Mouse (Mus musculus) gonadal fat pad, adult 2 months (tissue): ENCODE results near the gene Chchd4. TPM values are rescaled to one million over a fixed set of nuclear protein-coding genes. Genes with fewer than 3 reads are reported as not detected.
A peak's percentile ranks its signal among the peaks of the same experiment; 100 is the strongest.

Source experiments
- DNase-seq: peaks from one replicate; pipeline ENCODE4 v3.0.0-alpha.2; 2012; ENCODE audit warnings: low read depth
- polyA plus RNA-seq: library from polyadenylated mRNA; depleted of rRNA; stranded (reverse); fragments of >200 nt; gene quantifications from 2 replicates; pipeline ENCODE4 v1.2.3, GENCODE M21; 2012; rRNA removed

Gene Chchd4
- polyA plus RNA-seq: 5.8 and 6.0 TPM in 2 replicates

DNA sequence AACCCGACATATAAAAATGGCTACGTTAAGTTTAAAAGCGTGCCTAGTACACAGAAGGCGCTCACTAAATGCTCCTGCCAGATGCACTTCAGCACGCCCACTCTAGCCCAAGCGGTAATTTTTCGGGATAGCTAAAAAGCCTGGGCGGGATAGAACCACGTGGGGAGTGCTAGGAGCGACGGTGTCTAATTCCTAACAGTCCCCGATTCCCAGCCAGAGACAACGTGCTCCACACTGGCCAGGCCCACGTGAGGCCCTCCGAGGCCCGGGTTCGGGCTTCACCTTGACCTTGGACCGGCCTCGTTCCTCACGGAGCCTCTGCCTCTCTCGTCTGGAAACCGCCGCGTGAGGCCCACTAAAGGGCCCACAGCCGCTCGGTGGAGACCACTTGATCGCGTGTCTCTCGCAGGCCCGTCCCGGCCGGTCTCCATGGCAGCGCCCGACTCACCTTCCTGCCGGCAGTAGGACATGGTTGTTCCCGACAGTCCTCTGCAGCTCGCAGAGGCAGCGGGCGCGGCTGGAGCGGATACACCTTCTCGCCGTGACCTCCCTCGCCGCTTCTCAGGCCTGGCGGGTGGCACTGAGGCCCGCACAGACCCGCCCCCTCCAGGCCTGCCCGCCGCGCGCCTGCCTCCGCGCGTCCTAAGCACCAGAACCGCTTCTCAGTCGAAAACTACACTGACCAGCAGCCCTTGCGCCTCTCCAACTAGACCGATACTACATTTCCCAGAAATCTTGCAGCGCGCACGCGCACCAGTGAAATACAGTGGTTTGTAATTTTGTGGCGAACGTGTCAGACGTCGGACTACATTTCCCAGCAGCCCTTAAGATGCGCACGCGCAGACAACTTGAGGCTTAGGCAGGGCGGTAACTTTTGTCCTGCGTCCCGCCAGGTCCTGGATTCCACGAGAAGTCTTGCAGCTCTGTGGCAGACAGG, at the start of gene Chchd4, which contains the start of gene Tmem43:
TSS of gene Chchd4 (minus strand) at position 679 of the 937 bp plus-strand sequence.
TSS of gene Tmem43 (plus strand) at position 836 of the 937 bp plus-strand sequence.
- DNase-seq: peak; percentile 92

GRCm38 (mm10) chr6:91522816-91523215, 49.5 kb upstream of the Chchd4 start:
- no peak for DNase-seq

- no peak for DNase-seq
These were observed 45.2 kb upstream of the Chchd4 start for GRCm38 (mm10) chr6:91518454-91519020.

DNA sequence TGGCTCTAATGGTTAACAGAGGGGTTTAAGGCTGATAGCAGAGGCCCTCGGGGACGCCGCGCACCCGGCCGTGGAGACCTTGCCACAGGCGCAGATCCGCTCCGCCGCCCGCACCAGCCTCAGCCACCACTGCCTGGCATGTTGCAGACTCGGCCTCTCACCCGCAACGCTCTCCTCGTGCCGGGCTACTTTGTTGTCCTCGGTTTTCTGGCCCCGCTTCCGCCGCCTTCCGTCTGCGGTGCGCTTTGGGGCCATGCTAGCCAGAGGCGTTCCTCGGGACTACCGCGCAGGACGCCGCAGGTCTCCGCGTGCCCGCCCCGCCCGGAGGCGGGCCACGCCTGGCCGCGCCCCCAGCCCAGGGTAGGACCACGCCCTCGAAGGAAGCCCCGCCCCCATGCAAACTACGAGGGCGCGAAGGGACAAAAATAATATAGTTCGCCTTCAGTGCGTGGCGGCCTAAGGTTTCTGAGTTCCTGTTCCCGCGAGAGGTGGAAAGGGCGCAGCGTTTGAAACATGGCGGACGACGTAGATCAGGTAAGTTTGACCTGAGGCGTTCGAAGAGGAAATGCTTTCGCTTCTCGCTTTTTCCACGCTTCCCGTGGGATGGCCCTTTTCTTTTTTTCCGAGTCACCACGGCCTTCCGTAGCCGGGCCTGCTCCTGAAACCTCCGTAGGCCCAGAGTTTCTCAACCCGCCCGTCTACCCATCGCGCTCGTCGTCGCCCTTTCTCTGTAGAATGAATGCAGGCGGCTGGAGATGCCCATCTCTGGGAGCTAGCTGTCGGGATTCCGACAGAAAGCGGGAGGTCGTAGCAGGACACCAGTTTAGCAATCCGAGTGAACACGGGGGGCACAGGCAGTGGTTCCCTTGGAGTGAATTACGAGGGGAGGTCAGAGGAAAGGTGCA, 42.5 kb upstream of the Chchd4 start, which contains the start of the genes Xpc and Lsm3:
TSS of gene Xpc (minus strand) at position 344 of the 905 bp plus-strand sequence.
TSS of gene Lsm3 (plus strand) at position 384 of the 905 bp plus-strand sequence.
- peak; percentile 75 for DNase-seq

DNA sequence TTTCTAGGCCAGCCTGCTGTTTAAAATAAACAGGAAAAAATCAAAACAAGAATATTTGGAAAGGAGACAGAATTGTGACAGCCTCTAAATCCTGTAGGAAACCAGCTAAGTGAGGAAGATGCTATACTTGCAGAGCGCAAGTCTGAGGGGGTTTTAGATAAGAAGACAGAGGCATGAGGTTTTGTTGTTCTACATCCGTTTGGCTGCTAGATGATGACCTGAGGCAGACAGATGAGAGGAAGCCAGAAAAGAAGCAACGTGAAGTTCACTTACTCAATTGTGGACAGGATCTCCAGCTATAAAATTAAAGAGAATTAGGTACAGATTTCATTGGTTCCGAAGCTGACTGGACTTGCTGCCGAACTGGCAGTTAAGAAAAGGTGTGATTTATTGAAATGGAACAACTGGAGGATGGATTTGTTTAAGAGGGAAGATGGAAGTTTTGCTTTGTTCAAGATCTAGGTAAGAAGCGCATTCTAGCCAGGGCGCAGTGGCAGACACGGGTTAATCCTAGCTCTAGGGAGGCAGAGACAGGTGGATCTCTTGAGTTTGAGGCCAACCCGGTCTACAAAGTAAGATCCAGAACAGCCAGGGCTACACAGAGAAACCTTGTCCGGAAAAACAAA, 41.5 kb upstream of the Chchd4 start:
- no peak for DNase-seq

DNA sequence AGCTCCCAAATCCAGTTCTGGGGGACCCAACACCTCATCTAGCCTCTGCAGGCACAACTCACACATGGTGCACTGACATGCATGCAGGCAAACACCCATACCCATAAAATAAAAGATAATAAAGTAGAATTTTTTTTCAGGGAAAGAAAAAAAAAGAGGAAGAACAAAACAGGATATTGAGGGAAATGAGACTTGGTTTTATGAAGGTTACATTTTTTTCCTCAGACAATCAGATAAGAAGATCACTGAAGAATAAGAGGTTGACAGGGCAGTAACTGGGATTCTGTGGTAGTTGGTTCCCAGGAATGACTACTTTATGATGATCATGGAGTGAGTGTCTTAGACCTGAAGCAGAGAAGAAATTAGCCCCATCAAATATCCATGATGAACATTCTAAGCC, 40.8 kb upstream of the Chchd4 start:
- no peak for DNase-seq

GRCm38 (mm10) chr6:91510211-91510610, 36.9 kb upstream of the Chchd4 start:
- no peak for DNase-seq

DNA sequence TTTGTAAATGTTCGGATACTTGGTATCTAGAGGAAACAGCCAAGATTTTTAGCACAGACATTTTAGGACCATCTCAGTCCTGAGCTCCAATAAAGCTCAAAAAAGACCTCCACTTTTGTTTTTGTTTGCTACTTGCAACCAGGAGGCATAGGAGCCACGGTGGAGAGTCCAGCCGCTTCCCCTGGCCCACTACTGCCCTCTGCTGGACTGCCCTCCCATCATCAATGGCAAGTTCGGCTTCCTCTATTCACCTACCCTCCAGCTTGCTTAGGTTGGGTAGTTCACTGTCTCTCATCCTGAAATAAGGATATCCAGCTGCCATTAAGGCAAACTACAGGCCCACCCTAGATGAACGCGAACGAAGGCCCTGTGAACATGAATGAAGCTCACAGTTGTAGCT, 36.0 kb upstream of the Chchd4 start:
- DNase-seq: no peak

- no peak for DNase-seq
These were observed 34.7 kb upstream of the Chchd4 start for GRCm38 (mm10) chr6:91508041-91508440.

DNA sequence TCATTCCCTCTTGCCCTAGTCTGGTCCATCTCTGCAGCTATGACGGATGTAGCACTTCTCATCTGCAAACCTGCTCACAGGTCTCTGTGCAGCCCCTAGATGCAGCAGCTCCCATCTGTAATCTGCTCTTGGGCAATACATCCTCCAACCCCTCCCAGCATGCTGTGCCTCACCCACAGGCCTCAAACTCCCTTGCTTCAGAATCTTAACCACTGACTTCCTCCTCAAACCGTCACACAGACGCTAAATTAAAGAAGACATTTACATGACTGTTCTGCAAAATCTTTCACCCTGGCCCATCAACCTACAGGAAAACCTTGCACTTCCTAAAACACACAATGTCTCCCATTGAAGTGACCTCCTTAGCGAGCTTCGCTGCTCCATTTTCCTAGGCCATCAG, 32.7 kb upstream of the Chchd4 start:
- DNase-seq: no peak

- no peak for DNase-seq
These were observed 30.0 kb upstream of the Chchd4 start for GRCm38 (mm10) chr6:91503302-91503701.

- DNase-seq: no peak
These were observed 21.2 kb upstream of the Chchd4 start for GRCm38 (mm10) chr6:91494526-91494925.

DNA sequence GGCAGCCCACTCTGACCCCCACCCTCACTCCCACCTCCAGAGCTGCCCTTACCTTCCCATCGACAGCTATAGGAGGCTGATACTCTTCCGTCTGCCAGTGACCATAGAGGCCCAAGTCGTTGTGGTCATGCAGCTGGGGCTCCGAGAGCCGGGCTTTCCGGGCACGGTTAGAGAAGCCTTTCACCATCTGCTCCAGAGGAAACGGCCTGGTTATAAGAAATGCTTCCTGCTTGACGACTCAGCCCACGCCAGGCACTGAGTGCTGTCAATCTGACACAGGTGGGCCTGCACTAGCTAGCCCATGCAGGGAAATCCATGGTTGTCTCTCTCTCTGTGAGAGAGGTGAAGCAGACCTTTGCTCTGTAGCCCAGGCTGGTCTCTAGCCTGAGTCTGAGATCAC, 19.7 kb upstream of the Chchd4 start:
- no peak for DNase-seq

- no peak for DNase-seq
These were observed 17.7 kb upstream of the Chchd4 start for GRCm38 (mm10) chr6:91491004-91491403.

DNA sequence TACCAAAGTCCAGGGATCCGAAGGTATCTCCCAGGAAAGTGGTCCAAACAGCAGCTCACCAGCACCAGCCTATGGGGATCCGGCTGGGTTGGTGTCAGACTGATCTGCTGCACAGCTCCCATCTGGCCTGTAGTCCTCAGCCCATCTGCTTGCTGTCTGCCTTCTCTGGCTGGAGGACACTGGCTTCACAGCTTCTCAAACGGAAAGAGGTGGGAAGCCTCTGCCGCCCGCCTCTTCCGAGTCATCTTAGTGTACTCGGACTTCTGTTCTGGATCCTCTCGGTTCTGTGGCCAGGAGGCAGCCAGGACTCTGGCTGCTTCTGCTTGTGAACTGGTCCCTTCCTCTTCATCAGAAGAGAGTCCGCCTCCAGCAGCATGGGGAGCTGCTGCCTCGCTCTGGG, 16.5 kb upstream of the Chchd4 start:
- DNase-seq: no peak

- no peak for DNase-seq
These were observed 15.3 kb upstream of the Chchd4 start for GRCm38 (mm10) chr6:91488496-91489212.

DNA sequence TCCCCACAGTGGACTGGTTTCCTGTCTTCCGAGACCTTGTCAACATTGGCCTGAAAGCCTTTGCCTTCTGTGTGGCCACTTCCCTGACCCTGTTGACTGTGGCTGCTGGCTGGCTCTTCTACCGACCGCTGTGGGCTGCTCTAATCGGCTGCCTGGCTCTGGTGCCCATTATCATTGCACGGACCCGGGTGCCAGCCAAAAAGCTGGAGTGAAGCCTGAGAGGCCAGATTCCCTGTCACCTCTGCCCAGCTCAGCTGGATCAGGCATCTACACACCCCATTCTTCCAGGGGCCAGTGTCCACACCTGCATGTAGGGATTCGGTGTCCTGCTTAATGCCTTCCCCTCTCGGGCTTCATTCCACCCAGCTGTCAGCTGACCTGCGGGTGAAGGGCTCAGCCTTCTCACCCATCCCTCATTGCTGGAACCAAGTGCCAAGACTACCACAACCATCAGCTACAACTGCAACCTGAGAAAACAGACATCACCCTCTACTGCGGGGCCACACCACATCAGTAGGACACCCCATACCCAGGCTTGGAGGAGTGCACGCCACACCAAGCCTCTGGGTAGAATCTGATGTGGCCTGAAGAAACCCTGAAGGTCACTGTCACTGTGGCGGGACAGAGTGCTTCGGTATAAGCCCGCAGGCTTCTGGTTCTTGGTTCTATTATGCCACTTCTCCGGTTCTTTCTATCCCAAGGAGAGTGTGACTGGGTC, 13.5 kb upstream of the Chchd4 start:
- no peak for DNase-seq

GRCm38 (mm10) chr6:91483371-91483770, 10.0 kb upstream of the Chchd4 start:
- no peak for DNase-seq

DNA sequence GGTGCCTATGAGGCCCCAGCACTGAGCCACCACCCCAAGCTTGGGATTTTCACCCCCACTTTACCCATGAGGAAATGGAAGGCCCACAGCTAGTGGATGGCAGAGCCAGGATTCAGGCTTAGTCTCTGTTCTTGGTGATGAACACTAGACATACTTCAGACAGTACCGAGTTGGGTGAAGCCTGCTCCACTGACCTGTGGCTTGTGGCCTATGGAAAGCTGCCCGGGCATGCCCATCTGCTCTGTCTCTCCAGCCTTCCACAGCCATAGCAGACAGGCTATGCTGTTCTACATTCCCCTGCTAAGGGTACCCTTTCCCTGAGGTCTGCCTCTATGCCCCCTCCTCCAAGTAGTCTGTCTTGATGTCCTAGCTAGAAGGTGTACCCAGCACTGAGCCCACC, 3.2 kb upstream of the Chchd4 start:
- DNase-seq: no peak
